Mouse (Mus musculus) B cell, adult 67 days (primary cell): ENCODE results near the gene Cacna2d4. TPM values are rescaled to one million over a fixed set of nuclear protein-coding genes. Genes with fewer than 3 reads are reported as not detected.

Source experiments
- total RNA-seq, 2 experiments: library from RNA; stranded (reverse); gene quantifications; 4 replicates each; pipeline ENCODE4 v1.2.4; 2023

Gene Cacna2d4
- total RNA-seq: 1 to 10 TPM; 1.7 to 2.5 TPM

GRCm38 (mm10) chr6:119236241-119236640 lies at the start of gene Cacna2d4:
Gene Cacna2d4 (plus strand): TSS chr6:119236526.

GRCm38 (mm10) chr6:119196382-119197305 lies 39.7 kb upstream of the Cacna2d4 start, which contains the start of gene Cacna1c:
Gene Cacna1c (minus strand): TSS chr6:119196418.

GRCm38 (mm10) chr6:119330506-119330905 lies 94.2 kb downstream of the Cacna2d4 start, which contains the start of gene Lrtm2:
Gene Lrtm2 (minus strand): TSS chr6:119330766.

Other genes starting within 250 kb of the Cacna2d4 start
- gene Dcp1b, start 61.3 kb upstream of the Cacna2d4 start, total RNA-seq: 10 to 100 TPM; 26.7 to 28.2 TPM
- not detected for gene Cacna1c, start 40.1 kb upstream of the Cacna2d4 start, total RNA-seq
- under 1 TPM; 0.56 to 0.61 TPM for gene Lrtm2, start 94.2 kb downstream of the Cacna2d4 start, total RNA-seq
- 10 to 100 TPM; 36.6 to 43.5 TPM for gene Adipor2, start 181.2 kb downstream of the Cacna2d4 start, total RNA-seq
- 10 to 100 TPM; 59.2 to 63.7 TPM for gene Fbxl14, start 243.1 kb downstream of the Cacna2d4 start, total RNA-seq